Mouse (Mus musculus) cerebellum, adult 8-10 months (tissue): ENCODE data around the gene 1600014C23Rik.

Experiments
- DNase-seq: peaks from one replicate; pipeline ENCODE4 v3.0.0; 2022

1600014C23Rik gene

DNA sequence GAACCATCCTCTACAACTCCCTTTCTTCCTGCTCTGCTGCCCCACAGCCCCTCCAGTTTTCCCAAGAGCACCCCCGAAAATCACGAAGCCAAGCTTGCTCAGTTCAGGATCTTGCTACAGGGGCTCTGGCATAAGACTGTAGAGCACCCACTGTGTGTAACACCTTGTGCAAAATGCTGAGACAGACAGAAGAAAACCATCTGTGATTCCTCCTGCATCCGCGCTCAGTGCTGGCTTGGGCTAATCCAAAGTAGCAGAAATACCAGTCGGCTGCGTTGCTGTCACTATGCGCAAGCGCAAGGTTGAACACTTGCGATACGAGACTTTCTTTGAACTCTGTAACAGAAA is 9.1 kb downstream of the 1600014C23Rik start:
- DNase-seq, result no peak

- peak; percentile 88 for DNase-seq
Observed at GRCm38 (mm10) chr17:45723732-45724573, 9.7 kb downstream of the 1600014C23Rik start.

DNA sequence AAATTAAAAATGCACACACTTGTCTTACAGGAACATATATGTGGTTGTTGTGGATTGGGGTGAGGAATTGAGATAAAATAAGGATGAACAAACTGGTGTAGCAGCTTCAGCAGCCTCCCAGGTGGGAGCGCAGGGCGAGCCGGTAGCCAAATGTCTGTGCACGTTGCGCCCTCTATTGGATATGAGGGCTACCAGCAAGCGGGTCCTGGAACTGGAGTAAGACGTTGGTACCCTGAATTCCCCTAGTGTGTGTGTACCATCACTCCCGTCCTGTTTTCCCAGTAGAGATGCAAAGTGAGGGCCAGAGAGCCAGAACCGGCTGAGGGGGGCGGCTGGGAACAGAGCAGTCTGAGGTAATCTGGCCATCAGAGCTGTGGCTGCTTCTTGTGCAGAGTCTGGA is 15.3 kb downstream of the 1600014C23Rik start:
- DNase-seq, result peak; percentile 70

GRCm38 (mm10) chr17:45711525-45711924 is 22.1 kb downstream of the 1600014C23Rik start:
- no peak for DNase-seq

GRCm38 (mm10) chr17:45710407-45710806 is 23.2 kb downstream of the 1600014C23Rik start:
- DNase-seq, result no peak

DNA sequence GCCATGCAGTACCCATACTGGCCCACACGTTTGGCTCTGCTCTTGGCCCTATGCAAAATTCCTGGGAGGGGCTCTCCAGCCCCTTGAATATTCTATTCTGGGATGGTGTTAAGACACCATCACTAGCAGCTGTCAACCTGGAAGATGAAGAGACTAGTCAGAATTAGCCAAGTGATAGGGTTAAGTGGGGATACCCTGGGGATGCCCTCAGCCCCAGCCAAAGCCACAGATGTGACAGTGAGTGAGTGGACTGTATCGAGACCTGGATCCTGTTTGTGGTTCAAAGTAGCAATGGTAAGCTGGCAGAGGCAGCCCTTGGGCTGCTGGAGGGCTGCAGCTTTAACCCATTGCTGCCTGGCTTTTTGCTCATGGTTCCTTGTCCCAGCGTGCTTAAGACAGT is 23.8 kb downstream of the 1600014C23Rik start:
- DNase-seq, result no peak

GRCm38 (mm10) chr17:45708179-45708578 is 25.5 kb downstream of the 1600014C23Rik start:
- DNase-seq, result no peak

- DNase-seq, result no peak
Observed at GRCm38 (mm10) chr17:45707376-45707775, 26.3 kb downstream of the 1600014C23Rik start.

- no peak for DNase-seq
Observed at GRCm38 (mm10) chr17:45706796-45707195, 26.8 kb downstream of the 1600014C23Rik start.

- no peak for DNase-seq
Observed at GRCm38 (mm10) chr17:45703187-45703586, 30.5 kb downstream of the 1600014C23Rik start.

GRCm38 (mm10) chr17:45702254-45702653 is 31.4 kb downstream of the 1600014C23Rik start:
- DNase-seq, result no peak

DNA sequence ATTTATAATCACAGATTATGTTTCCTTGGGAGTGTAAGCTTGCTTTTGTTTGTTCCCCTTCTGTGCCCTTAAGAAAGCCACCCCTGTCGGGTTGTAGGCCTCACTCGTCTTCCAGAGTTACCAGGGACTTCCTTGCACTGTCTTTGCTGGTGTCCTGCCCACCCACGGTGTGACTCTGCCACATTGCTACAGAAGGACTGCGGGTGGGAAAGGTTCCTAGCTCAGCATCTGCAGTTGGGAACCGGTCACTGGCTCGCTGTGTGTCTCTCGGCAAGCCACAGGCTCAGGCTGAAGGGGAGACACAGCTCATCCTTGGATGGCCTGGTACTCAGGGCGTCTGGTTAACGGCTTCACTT is 32.4 kb downstream of the 1600014C23Rik start:
- DNase-seq, result no peak

GRCm38 (mm10) chr17:45700496-45701235 is 33.0 kb downstream of the 1600014C23Rik start:
- DNase-seq, result no peak

DNA sequence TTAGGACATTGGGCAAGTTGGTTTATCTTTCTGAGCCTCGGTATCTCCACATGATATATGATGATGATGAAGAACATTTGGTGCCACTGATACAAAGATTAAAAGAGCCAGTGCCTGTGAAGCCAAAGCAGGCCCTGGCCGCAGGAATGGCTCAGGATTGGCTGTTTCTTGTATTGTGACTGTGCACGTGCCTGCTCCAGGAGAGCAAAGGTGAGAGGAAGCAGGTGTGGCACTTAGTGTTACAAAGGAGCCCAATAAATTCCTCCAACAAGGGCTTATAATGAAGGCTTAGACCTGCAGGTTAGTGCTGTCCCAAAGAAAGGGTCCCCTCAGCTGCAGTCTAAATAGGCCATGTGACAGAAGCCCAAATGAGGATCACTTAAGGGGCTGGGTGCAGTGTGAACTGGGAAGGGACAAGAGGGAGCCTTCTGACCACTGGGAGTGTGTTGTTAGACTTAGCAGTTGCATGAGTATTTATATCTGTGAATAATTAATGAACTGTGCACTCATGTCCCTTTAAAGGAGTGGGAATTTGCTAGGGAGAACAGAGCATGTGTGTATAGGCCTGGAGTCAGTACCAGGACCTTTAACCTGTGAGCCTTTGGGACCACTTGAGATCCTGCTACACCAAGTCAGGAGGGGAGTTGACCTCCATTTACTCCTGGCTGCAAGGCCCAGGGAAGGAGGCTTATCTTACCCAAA is 34.5 kb downstream of the 1600014C23Rik start:
- DNase-seq, result no peak

- DNase-seq, result no peak
Observed at GRCm38 (mm10) chr17:45698368-45698767, 35.3 kb downstream of the 1600014C23Rik start.

- no peak for DNase-seq
Observed at GRCm38 (mm10) chr17:45696981-45697380, 36.7 kb downstream of the 1600014C23Rik start.

GRCm38 (mm10) chr17:45695227-45696120 is 38.2 kb downstream of the 1600014C23Rik start:
- no peak for DNase-seq

- DNase-seq, result no peak
Observed at GRCm38 (mm10) chr17:45693812-45694565, 39.7 kb downstream of the 1600014C23Rik start.

DNA sequence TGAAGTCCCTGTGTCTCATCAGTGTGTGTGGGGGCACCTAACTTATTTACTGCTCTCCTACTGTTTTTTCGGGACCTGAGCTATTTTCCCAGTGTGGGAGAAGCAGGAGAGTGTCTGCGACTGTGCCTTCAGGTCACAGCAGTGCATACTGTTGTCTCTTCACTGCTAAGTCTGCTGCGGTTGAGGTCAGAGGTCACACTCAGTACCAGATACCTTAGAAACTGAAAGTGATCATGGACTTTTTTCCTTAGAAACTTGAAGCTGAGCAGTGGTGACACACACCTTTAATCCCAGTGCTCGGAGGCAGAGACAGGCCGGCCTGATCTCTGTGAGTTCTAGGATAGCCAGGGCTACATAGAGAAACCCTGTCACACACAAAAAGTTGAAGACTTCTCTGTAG is 41.5 kb downstream of the 1600014C23Rik start:
- no peak for DNase-seq

GRCm38 (mm10) chr17:45690044-45690443 is 43.6 kb downstream of the 1600014C23Rik start:
- DNase-seq, result no peak

- DNase-seq, result no peak
Observed at GRCm38 (mm10) chr17:45689120-45689519, 44.5 kb downstream of the 1600014C23Rik start.

GRCm38 (mm10) chr17:45686716-45687115 is 46.9 kb downstream of the 1600014C23Rik start, which contains the start of gene Tmem63b:
TSS of gene Tmem63b (minus strand) at chr17:45686905.
- no peak for DNase-seq
